Mouse (Mus musculus) splenic B cell, adult 2 months (primary cell): ENCODE data around the gene Kcna10.
A peak's percentile ranks its signal among the peaks of the same experiment; 100 is the strongest.

Experiments
- DNase-seq: peaks from one replicate; pipeline ENCODE4 v3.0.0-alpha.2; 2011; ENCODE audit warnings: low read depth, low spot score
- H3K27me3 ChIP-seq: 2 replicates; pipeline ENCODE4 v1.6.1; 2012; ENCODE audit warnings: mild to moderate bottlenecking, low read length, moderate library complexity, mixed read lengths; ENCODE audit not compliant: control insufficient read depth, poor library complexity, insufficient read depth, severe bottlenecking
- H3K36me3 ChIP-seq: 2 replicates; pipeline ENCODE4 v1.6.1; 2012; ENCODE audit warnings: mild to moderate bottlenecking, low read length, moderate library complexity, mixed read lengths; ENCODE audit not compliant: control insufficient read depth, poor library complexity, insufficient read depth, severe bottlenecking

Kcna10 gene

DNA sequence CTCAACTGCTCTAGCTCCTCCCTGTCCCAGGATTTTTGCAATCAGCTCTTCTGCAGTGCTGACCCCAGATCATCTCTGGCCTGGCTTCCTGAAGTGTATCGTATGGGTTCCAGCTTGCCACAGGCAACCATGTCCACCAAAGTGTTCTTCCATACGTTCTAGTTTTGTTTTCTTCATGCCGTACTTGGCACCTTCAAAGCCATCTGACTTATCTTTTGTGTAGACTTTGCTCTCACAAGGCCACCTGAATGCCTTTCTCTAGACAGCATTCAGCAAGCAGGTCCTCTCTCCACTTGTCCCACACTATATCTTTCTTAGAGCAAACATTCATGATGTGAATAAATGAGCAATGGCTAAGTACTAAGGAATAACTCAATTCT lies 34.2 kb downstream of the Kcna10 start:
- DNase-seq: no peak
- Histone ChIP-seq H3K27me3 (no peaks in the 10 kb centered on the region), H3K36me3 (no peaks in the 10 kb centered on the region)

DNA sequence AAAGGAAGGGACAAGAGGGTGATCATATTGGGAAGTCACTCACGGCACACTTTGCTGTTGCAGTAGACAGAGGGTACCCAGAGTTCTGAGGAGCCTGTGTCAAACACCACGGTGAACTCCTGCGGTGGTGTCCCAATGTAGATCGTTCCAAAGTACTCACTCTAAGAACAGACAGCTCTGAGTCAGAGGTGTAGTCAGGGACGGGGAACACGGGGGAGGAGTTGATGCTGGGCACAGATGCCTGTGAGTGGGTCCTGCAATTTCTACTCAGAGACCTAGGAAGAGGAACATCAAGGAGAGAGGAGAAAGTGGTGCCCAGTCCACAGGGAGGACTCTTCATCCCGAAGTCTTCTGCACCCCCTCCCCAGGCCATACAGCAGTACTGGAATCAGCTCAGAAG lies 35.7 kb downstream of the Kcna10 start:
- H3K27me3 ChIP-seq: no peaks in the 10 kb centered on the region
- H3K36me3 ChIP-seq: no peaks in the 10 kb centered on the region
- no peak for DNase-seq

DNA sequence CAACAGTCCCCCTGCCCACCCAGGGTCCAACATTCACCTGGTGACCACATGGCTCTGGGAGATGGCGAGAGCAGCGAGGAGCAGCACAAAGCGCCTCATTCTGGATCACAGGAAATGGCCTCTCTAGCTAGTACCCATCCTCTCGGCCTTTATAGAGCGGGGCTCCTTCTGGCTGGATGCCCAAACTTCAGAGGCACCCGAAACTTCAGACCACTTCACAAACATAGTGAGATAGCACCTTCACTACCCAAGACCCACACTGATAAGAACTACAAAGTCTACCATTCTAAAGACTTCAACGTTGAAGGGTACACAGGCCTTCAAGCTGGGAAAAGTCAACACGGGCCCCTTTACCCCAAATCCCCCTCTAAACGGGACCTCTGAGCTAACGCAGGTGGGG lies 38.8 kb downstream of the Kcna10 start, which contains the start of gene Cym:
Cym (minus strand) TSS at position 125 of the 400 bp plus-strand sequence.
- H3K36me3 ChIP-seq: no peaks in the 10 kb centered on the region
- no peak for DNase-seq
- H3K27me3 ChIP-seq: no peaks in the 10 kb centered on the region

DNA sequence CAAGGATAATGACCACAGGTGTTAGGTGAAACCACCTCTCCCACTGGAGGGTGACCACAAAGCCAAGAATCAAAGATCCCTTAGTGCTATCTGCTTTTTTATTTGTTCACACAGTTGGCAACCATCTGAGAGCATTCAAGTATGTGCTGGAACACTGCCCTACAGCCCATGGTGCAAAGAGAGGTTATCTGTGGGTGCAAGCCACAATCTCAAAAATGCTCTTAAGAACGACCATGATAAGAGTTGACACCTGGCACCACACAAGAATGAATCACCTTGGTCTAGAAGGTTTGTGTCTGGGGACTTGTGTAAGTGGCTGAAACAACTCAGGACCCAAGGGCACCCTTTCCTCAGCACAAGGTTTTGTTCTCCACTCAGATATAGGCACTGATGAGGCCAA lies 40.4 kb downstream of the Kcna10 start:
- H3K36me3 ChIP-seq: no peaks in the 10 kb centered on the region
- no peak for DNase-seq
- no peaks in the 10 kb centered on the region for H3K27me3 ChIP-seq

DNA sequence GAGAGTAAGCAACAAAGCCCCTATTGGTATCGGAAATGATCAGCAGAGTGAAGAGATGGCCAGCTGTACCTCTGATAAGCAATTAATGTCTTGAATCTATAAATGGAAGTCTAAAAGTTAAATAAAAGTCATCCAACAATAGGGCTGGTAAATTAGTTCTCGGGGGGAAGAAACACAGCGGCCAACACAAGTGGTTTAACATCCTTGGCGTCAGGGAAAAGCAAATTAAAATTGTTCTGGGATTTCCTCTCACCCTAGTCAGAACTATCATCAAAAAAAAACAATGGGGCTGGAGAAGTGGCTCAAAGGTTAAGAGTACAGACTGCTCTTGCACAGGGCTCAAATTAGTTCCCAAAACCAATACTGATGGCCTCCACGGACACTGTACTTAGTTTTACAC lies 43.0 kb downstream of the Kcna10 start:
- H3K27me3 ChIP-seq: no peaks in the 10 kb centered on the region
- H3K36me3 ChIP-seq: no peaks in the 10 kb centered on the region
- no peak for DNase-seq

DNA sequence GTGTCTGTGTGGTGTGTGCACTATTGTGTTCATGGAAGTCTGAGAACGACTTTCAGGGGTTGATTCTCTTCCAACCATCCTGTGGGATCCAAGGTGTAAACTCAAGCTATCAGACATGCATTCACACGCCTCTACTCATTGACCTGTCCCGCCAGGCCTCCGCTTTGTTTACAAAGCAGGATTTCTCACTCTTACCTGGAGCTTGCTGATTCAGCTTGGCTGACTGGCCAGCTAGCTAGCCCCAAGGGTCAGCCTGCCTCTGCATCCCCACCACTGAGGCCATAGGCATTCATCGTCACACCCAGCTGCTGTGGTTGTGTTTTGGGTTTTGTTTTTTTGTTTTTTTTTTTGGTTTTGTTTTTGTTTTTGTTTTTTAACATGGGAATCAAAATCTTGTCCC lies 46.4 kb downstream of the Kcna10 start:
- no peaks in the 10 kb centered on the region for H3K36me3 ChIP-seq
- no peaks in the 10 kb centered on the region for H3K27me3 ChIP-seq
- no peak for DNase-seq

DNA sequence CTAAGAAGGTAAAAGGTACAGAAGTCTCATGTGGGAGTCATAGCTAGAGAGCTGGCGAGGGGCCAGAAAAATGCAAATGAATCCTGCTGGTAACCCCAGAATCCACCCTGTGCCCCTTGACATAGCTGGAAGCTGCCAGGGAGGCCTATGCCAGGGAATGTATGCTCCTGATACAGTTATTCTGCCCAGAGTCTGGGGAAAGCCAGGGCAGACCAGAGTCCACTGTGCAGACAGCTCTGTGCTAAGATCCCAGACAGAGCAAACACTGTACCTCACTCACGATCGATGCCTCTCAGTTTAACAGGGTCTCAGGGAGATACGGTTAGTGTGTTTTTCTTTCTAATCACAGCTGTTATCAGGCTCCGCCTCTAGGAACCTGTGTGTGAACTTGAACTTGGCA lies 47.0 kb downstream of the Kcna10 start:
- Histone ChIP-seq H3K36me3 (no peaks in the 10 kb centered on the region), H3K27me3 (no peaks in the 10 kb centered on the region)
- DNase-seq: no peak

DNA sequence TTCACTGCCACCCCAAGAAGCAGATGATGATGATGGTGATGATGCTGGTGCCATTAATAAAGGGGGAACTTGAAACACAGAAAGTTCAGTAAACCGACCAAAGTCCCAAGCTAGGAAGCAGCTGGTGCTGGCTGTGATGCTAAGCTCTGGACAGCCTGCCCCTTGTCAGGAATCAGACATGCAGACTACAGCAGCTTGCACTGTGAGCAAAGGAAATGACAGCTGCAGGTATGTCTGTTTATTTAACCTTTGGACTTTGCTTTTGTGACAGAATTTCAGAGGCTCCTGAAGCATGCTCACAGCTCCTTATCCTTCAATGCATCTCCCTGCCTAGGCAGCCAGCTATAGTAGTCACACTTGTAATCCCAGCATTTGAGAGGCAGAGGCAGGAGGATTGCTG lies 47.7 kb downstream of the Kcna10 start, which contains the start of gene A630076J17Rik:
A630076J17Rik (plus strand) TSS at position 88 of the 400 bp plus-strand sequence.
- DNase-seq: no peak

DNA sequence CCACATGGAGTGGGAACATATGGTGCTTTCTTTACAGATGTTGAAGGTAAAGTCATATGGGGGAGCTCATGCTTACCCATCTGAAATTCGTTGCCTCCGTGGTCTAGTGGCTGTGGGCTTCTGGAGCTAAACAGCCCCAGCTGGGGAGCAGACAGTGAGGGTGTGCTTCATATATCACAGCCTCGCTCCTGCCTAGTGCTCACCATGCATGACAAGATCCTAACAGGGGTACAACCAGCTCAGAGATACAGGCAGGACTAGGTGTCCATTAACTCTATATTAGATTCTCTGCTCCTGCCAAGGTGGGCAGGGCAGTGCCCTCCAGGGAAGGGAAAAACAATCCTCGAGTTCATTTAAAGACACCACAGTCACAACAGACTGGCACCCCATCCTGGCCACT lies 48.3 kb downstream of the Kcna10 start:
- Histone ChIP-seq H3K36me3 (no peaks in the 10 kb centered on the region), H3K27me3 (no peaks in the 10 kb centered on the region)
- no peak for DNase-seq

More for the DNA sequence above, 47.7 kb downstream of the Kcna10 start, which contains the start of gene A630076J17Rik:
- H3K27me3 ChIP-seq: no peaks in the 10 kb centered on the region
- H3K36me3 ChIP-seq: no peaks in the 10 kb centered on the region

DNA sequence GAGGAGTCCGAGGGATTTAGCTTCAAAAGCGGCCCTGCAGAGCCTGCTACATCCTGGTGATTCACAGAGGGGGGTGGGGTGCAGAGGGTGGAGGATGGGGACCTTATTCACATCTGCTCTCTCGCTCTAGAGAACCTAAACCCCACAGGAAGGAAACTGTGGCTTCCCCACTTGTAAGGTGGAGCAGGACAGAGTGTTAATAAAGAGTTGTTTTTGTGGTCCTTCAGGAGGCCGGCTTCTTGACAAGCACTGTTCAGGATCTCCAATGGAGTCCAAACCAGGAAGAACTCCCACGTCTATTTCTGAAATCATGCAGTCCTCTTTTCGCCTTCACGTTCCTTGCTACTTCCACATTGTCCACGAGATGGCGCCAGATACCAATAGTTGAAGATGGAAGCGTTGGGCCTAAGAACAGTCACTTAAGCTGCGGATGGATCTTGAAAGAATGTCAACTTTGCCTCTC lies 50.5 kb downstream of the Kcna10 start:
- Histone ChIP-seq H3K36me3 (no peaks in the 10 kb centered on the region), H3K27me3 (no peaks in the 10 kb centered on the region)
- peak; percentile 90 for DNase-seq

DNA sequence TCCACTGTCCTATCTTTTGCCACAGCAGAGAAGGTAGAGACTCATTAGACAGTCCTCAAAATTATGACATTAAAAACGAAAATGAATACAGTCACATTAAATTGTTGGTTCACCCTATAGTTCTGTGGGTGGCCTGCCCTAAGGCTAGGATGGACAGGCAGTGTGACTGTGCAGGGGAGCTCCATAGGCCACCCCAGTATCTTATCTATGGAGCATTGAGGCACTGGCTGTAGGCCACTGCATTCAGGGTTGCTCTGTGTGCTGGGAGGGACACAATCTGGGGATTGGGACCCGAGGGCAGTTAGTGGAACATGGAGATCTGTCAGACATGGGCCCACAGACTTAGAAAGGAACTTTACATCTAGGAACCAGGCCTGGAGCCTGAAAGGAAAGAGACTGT lies 51.1 kb downstream of the Kcna10 start:
- no peak for DNase-seq
- H3K27me3 ChIP-seq: no peaks in the 10 kb centered on the region
- H3K36me3 ChIP-seq: no peaks in the 10 kb centered on the region

DNA sequence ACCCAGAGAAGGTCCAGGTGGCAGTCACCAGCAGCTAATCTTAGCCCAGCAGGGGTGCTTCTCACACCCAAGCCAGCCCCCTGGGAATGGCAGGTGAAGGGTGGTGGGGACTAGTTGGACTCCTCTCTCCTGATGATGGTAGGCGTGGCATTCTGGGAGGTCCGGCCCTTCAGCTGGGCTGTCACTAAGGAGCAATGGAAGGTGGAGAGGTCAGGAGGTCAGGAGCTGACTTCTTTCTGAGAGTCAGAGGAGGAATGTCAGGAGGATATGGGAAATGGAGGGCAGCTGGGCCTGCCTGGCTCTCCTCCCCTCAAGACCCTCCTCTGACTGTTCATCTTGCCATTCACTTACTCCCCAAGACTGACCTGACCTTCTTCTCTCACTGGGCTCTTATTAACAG lies 55.2 kb downstream of the Kcna10 start:
- no peaks in the 10 kb centered on the region for H3K27me3 ChIP-seq
- DNase-seq: no peak
- no peaks in the 10 kb centered on the region for H3K36me3 ChIP-seq

DNA sequence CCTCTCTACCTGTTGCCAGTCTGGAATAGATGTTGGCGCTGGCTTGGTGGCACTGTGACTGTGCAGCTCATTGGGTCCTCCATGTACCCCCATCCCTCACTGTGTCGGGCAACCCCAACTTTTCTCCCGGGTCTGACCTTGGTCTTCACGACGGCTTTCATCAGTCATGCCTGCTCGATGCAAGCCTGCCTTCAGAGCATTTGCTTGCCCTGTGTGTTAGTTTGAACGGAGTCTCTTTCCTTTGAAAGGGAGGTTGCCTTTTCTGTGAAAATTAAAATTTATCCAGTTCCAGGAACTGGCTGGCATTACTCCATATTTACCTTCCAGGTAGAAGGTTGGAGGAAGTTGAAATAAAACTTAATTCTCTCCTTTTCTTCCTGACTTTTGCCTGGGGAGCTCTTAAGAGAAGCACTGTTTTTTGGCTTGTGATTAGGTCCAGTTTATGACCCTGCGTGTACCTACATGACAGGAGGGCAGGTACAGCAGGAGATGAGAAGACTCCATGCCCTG lies 55.7 kb downstream of the Kcna10 start:
- no peaks in the 10 kb centered on the region for H3K36me3 ChIP-seq
- DNase-seq: no peak
- H3K27me3 ChIP-seq: no peaks in the 10 kb centered on the region

DNA sequence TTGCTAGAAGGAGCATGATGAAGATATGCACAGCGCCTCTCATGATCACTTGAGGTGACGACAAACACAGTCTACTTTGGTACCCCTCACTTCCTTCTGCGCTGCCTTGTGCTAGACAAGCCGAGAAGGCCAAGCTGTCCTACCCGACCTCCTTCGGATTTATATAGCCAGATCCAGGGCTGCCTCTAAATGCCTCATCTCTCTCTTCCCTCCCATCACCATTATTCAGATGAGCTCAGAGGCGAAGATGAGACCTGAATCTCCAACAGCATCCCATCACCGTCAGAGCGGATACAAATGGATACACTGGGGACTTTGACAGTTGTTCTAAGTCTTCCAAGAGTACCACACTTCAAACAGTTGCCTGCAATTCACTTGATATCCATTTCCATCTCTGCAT lies 56.8 kb downstream of the Kcna10 start, which contains the start of gene Prok1:
Prok1 (minus strand) TSS at position 101 of the 400 bp plus-strand sequence.
- H3K36me3 ChIP-seq: no peaks in the 10 kb centered on the region
- DNase-seq: no peak
- no peaks in the 10 kb centered on the region for H3K27me3 ChIP-seq

DNA sequence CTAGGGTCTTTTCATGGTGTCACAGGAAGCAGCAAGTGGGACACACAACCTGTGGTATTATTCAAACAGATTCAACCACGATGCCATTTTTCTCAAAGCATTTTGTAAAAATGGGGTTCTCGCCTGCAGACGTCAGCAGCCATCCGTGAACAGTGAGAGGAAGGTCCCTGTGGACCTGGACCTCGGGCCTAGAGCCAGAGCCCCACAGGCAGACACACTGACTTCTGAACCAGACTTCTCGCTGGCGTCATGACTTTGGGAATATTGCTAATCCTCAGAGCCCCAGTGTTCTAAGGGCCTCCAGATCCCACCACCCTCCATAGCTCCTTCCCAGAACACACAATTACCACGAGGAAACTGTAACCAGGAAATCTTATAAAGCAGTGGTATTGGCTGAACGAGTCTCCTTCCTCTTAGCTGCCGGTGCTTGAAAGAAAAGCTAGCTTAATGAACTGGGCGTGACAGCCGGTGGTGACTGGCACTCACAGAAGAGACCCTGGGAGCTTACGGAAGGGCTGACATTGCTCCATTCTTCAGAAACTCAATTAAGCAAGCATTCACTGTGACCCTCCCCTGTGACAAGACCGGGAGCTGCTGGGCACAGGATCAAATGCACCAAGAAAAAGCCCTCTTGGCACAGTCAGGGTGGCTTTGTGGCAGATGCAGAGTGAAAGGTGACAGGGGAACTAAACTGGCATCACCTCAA lies 58.7 kb downstream of the Kcna10 start:
- no peak for DNase-seq
- no peaks in the 10 kb centered on the region for H3K27me3 ChIP-seq
- no peaks in the 10 kb centered on the region for H3K36me3 ChIP-seq
